In the genomic region with DNA sequence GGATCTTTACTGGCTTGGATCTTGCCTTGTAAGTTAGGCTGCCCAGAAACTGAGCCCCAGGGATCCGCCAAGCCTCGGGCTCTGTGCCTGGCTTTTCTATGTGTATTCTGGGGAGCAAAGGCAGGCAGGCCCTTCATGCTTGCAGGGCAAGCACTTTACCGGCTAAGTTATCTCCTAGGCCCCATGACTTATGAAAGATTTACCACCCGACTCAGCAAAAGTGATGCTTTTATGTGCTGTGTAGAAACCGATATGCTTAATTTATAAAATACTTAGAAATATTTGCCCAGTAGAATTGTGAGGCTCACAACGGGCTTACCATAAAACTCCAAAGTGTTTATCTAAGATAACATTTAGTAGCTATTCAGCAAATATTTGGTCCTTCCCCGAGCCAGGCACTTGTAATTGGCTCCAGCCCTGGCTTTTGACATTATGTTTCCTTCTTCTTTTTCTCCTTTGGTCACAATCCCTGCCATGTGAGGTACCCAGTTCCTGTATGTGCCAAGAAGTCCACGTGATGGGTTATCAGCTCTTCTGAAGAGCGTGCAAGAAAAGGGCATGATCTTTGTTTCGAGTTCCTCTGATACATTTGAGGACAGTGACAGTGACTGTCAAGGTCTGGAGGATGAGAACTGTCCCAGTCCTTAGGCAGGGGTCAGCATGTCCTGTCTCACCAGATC, we compare ENCODE assay signal across 10 mouse cellular contexts. TPM values are rescaled to one million over a fixed set of nuclear protein-coding genes. Genes with fewer than 3 reads are reported as not detected.
DNase-seq lines count a peak whose midpoint lies in the region.
"Had no signal": no experiment of that assay in that cellular context is flagged by ENCODE, and none has a peak within 500 bp of the region (broad histone marks: within the 10 kb centered on the region; RNA-seq: fewer than 3 reads in every experiment).

No protein-coding gene starts in this region.

- peak; percentile 58 for DNase-seq in adrenal gland, adult 8-10 months
- DNase-seq in adrenal gland, postnatal 25 days: no peak
- peak; percentile 30 for DNase-seq in urinary bladder, postnatal 14 days (ENCODE audit: low spot score)
- DNase-seq in urinary bladder, postnatal 25 days (ENCODE audit: low spot score): no peak
- peak; percentile 42 for DNase-seq in lung, postnatal 14 days
- no peak for DNase-seq in thymus, postnatal 0 days (ENCODE audit: low spot score)
- DNase-seq in ovary, adult 18-20 months (ENCODE audit: low spot score): no peak
- no peak for DNase-seq in retina, embryonic 14.5 days (ENCODE audit: low spot score)
- DNase-seq: cerebellum, postnatal 25 days; kidney, adult 11 months had no signal

RNA-seq across cellular contexts. Expression of gene Bri3, which starts 3.8 kb away (rescaled TPM):
- 100 to 1,000 TPM; 101 to 135 (median 118) TPM for total RNA-seq in adrenal gland, adult 8-10 months (2022)
- 110 and 114 TPM in 2 replicates for total RNA-seq in adrenal gland, postnatal 25 days (2021)
- 83.1 and 87.9 TPM in 2 replicates for polyA plus RNA-seq in thymus, postnatal 0 days (2015; fragmentation: Nextera tagmentation; extraction: Ambion mirVana)

RNA-seq across cellular contexts. Expression of gene Tecpr1, which starts 24.6 kb away (rescaled TPM):
- total RNA-seq in adrenal gland, adult 8-10 months (2022): 100 to 1,000 TPM; 113 to 201 (median 148) TPM
- 101 and 107 TPM in 2 replicates for total RNA-seq in adrenal gland, postnatal 25 days (2021)
- 37.6 and 51.3 TPM in 2 replicates for polyA plus RNA-seq in thymus, postnatal 0 days (2015; fragmentation: Nextera tagmentation; extraction: Ambion mirVana)

RNA-seq across cellular contexts. Expression of gene Bhlha15, which starts 58.0 kb away (rescaled TPM):
- 1 to 10 TPM in 3 of 4 experiments, under 1 TPM in 1; 0.61 to 3.0 (median 2.3) TPM for total RNA-seq in adrenal gland, adult 8-10 months (2022)
- total RNA-seq in adrenal gland, postnatal 25 days (2021): 0.61 and 0.62 TPM in 2 replicates
- polyA plus RNA-seq in thymus, postnatal 0 days (2015; fragmentation: Nextera tagmentation; extraction: Ambion mirVana): 0.05 and 0.13 TPM in 2 replicates

Comparison
In these comparisons a context has a peak if more than half of its experiments do, and no peak if none do; other contexts are left out.
1. DNase-seq: peak in adrenal gland, adult 8-10 months (single experiment), urinary bladder, postnatal 14 days (single experiment) and lung, postnatal 14 days (single experiment); none in adrenal gland, postnatal 25 days (single experiment), urinary bladder, postnatal 25 days (single experiment), thymus, postnatal 0 days (single experiment), ovary, adult 18-20 months (single experiment) and retina, embryonic 14.5 days (single experiment).